Mouse (Mus musculus): ENCODE data around the gene Acer3.
A peak's percentile ranks its signal among the peaks of the same experiment; 100 is the strongest.

Gene Acer3

GRCm38 (mm10) chr7:98332678-98333397 lies 11.8 kb upstream of the Acer3 start:
- DNase-seq: no peak

GRCm38 (mm10) chr7:98331932-98332331 lies 10.9 kb upstream of the Acer3 start:
- DNase-seq: no peak

GRCm38 (mm10) chr7:98330375-98331002 lies 9.5 kb upstream of the Acer3 start:
- no peak for DNase-seq

GRCm38 (mm10) chr7:98329651-98330374 lies 8.8 kb upstream of the Acer3 start:
- DNase-seq: no peak

- DNase-seq: no peak
These were observed 7.3 kb upstream of the Acer3 start for GRCm38 (mm10) chr7:98328311-98328710.

- no peak for DNase-seq
These were observed 5.0 kb upstream of the Acer3 start for GRCm38 (mm10) chr7:98326051-98326450.

GRCm38 (mm10) chr7:98324228-98324627 lies 3.2 kb upstream of the Acer3 start:
- DNase-seq: no peak

GRCm38 (mm10) chr7:98323288-98324019 lies 2.4 kb upstream of the Acer3 start:
- peak; percentile 10 for DNase-seq

- DNase-seq: no peak
These were observed 1.4 kb upstream of the Acer3 start for GRCm38 (mm10) chr7:98322415-98322814.

GRCm38 (mm10) chr7:98320006-98320556 lies 927 bp downstream of the Acer3 start:
- DNase-seq: no peak

- no peak for DNase-seq
These were observed 4.4 kb downstream of the Acer3 start for GRCm38 (mm10) chr7:98316568-98316967.

- no peak for DNase-seq
These were observed 5.9 kb downstream of the Acer3 start for GRCm38 (mm10) chr7:98315087-98315486.

GRCm38 (mm10) chr7:98312185-98312920 lies 8.7 kb downstream of the Acer3 start:
- DNase-seq: no peak

- no peak for DNase-seq
These were observed 10.7 kb downstream of the Acer3 start for GRCm38 (mm10) chr7:98310266-98310665.

GRCm38 (mm10) chr7:98309219-98310030 lies 11.6 kb downstream of the Acer3 start:
- DNase-seq: peak; percentile 97

- no peak for DNase-seq
These were observed 12.3 kb downstream of the Acer3 start for GRCm38 (mm10) chr7:98308607-98309218.

GRCm38 (mm10) chr7:98307921-98308606 lies 12.9 kb downstream of the Acer3 start:
- no peak for DNase-seq

- no peak for DNase-seq
These were observed 13.6 kb downstream of the Acer3 start for GRCm38 (mm10) chr7:98307411-98307810.

GRCm38 (mm10) chr7:98292901-98293300 lies 28.1 kb downstream of the Acer3 start:
- DNase-seq: no peak

- DNase-seq: peak; percentile 11
These were observed 31.4 kb downstream of the Acer3 start for GRCm38 (mm10) chr7:98289585-98289984.
